Mouse (Mus musculus) B cell, adult 67 days (primary cell): ENCODE measurements around the gene Gm20873. TPM values are rescaled to one million over a fixed set of nuclear protein-coding genes. Genes with fewer than 3 reads are reported as not detected.

Experiments used
- total RNA-seq, 2 experiments: library from RNA; stranded (reverse); gene quantifications; 4 replicates each; pipeline ENCODE4 v1.2.4; 2023

Gm20873 gene
- not detected for total RNA-seq

GRCm38 (mm10) chrY:6266798-6267197 lies at the start of gene Gm20873:
Gene Gm20873 (plus strand): TSS chrY:6267098.

GRCm38 (mm10) chrY:6237895-6238294 lies 29.0 kb upstream of the Gm20873 start, which contains the start of gene Gm21746:
Gene Gm21746 (minus strand): TSS chrY:6237995.

Other genes with a start within 250 kb of the Gm20873 start
- not detected for gene Gm21746, start 29.1 kb upstream of the Gm20873 start, total RNA-seq